In genomic region chr12:56537931-56538330, GRCm38 (mm10) we compare ENCODE assay signal across 27 mouse cellular contexts. TPM values are rescaled to one million over a fixed set of nuclear protein-coding genes. Genes with fewer than 3 reads are reported as not detected.
A peak's percentile ranks its signal among the peaks of the same experiment; 100 is the strongest.
DNase-seq lines count a peak whose midpoint lies in the region; ATAC-seq and TF ChIP-seq lines count a peak whose summit lies in the region.
"Had no signal": no experiment of that assay in that cellular context is flagged by ENCODE, and none has a peak within 500 bp of the region (broad histone marks: within the 10 kb centered on the region; RNA-seq: fewer than 3 reads in every experiment).

No protein-coding gene starts in this region.

- no peak for DNase-seq in lung, adult 2 months
- no peak for DNase-seq in lung, postnatal 10 days
- DNase-seq in midbrain, embryonic 11.5 days (ENCODE audit: low spot score, missing footprints), result peak; percentile 92
- no peak for DNase-seq in midbrain, postnatal 0 days (ENCODE audit: low spot score)
- DNase-seq in retina, postnatal 1 day, result peak; percentile 19
- DNase-seq in liver, postnatal 0 days, result no peak
- DNase-seq: adrenal gland, adult 2 months; cerebellum, adult 11-12 months; kidney, adult 9 months; kidney, postnatal 14 days; right cerebral cortex, adult 18-20 months; right cerebral cortex, postnatal 4 days; thymus, postnatal 25 days had no signal

- H3K9me3 ChIP-seq in midbrain, embryonic 11.5 days (ENCODE audit: control insufficient read depth, low read length), result no peaks in the 10 kb centered on the region
- H3K9me3 ChIP-seq in midbrain, postnatal 0 days (ENCODE audit: low read length), result no peaks in the 10 kb centered on the region
- no peaks in the 10 kb centered on the region for H3K9me3 ChIP-seq in forebrain, embryonic 15.5 days
- H3K9me3 ChIP-seq in liver, postnatal 0 days (ENCODE audit: low read length), result no peaks in the 10 kb centered on the region
- H3K9me3 ChIP-seq: heart, embryonic 10.5 days; limb, embryonic 12.5 days; neural tube, embryonic 12.5 days; stomach, embryonic 15.5 days had no signal

- no peak for TF ChIP-seq CTCF in lung, adult 2 months (IDR thresholded peaks at IDR 0.05; ENCODE audit: insufficient read depth, low read length)
- TF ChIP-seq CTCF in midbrain, postnatal 0 days (IDR thresholded peaks at IDR 0.05), result no peak
- no peak for TF ChIP-seq CTCF in liver, postnatal 0 days (IDR thresholded peaks at IDR 0.05; ENCODE audit: low read depth)

- WGBS in lung, adult 2 months, result 4% methylated on average over 6 of the region's 6 CpGs
- WGBS in midbrain, embryonic 11.5 days, result 4% methylated on average over 6 of the region's 6 CpGs
- 3% methylated on average over 6 of the region's 6 CpGs for WGBS in midbrain, postnatal 0 days
- WGBS in forebrain, embryonic 15.5 days, result 1% methylated on average over 6 of the region's 6 CpGs
- 10% methylated on average over 6 of the region's 6 CpGs for WGBS in liver, postnatal 0 days (ENCODE audit: insufficient replicate concordance)

- TF ChIP-seq POLR2A in lung, adult 2 months (IDR thresholded peaks at IDR 0.05; ENCODE audit: borderline replicate concordance, extremely low read depth, low read depth, low read length), result no peak

- H3K36me3 ChIP-seq in midbrain, embryonic 11.5 days (ENCODE audit: control insufficient read depth, insufficient read depth, low read length), result no peaks in the 10 kb centered on the region
- H3K36me3 ChIP-seq in midbrain, postnatal 0 days (ENCODE audit: insufficient read depth, low read length), result no peaks in the 10 kb centered on the region
- no peaks in the 10 kb centered on the region for H3K36me3 ChIP-seq in forebrain, embryonic 15.5 days
- H3K36me3 ChIP-seq in liver, postnatal 0 days (replicated peaks; ENCODE audit: insufficient read depth, low read length), result no peaks in the 10 kb centered on the region
- H3K36me3 ChIP-seq: heart, embryonic 10.5 days; limb, embryonic 12.5 days; neural tube, embryonic 12.5 days; stomach, embryonic 15.5 days had no signal

- TF ChIP-seq EP300 in liver, postnatal 0 days (IDR thresholded peaks at IDR 0.05; ENCODE audit: low read depth), result no peak

- peak overlapping the region; percentile 22 for H3K4me3 ChIP-seq in lung, adult 2 months (replicated peaks; ENCODE audit: extremely low read depth, low read depth, low read length)
- H3K4me3 ChIP-seq in midbrain, embryonic 11.5 days (ENCODE audit: low read depth, low read length), result no peak overlapping the region
- no peak overlapping the region for H3K4me3 ChIP-seq in midbrain, postnatal 0 days (ENCODE audit: low read depth, low read length)
- no peak overlapping the region for H3K4me3 ChIP-seq in forebrain, embryonic 15.5 days
- H3K4me3 ChIP-seq in liver, postnatal 0 days (ENCODE audit: low read depth, low read length), result no peak overlapping the region
- H3K4me3 ChIP-seq: heart, embryonic 10.5 days; limb, embryonic 12.5 days; neural tube, embryonic 12.5 days; stomach, embryonic 15.5 days had no signal

- peaks cover 5% of the 10 kb centered on the region; the same call in 1 of the 2 replicates for H3K4me1 ChIP-seq in lung, adult 2 months (ENCODE audit: control insufficient read depth, insufficient read depth, low read length)
- peaks cover 2% of the 10 kb centered on the region; the same call in 1 of the 2 replicates for H3K4me1 ChIP-seq in midbrain, embryonic 11.5 days (ENCODE audit: control insufficient read depth, insufficient read depth, low read length)
- H3K4me1 ChIP-seq in midbrain, postnatal 0 days (ENCODE audit: insufficient read depth, low read length), result 0 out of 2 replicates have a peak, but pooled peaks cover 2% of the 10 kb centered on the region
- H3K4me1 ChIP-seq in forebrain, embryonic 15.5 days, result peaks cover 26% of the 10 kb centered on the region
- peaks cover 5% of the 10 kb centered on the region; the same call in 1 of the 2 replicates for H3K4me1 ChIP-seq in liver, postnatal 0 days (ENCODE audit: insufficient read depth)

- no peak overlapping the region for H3K9ac ChIP-seq in midbrain, embryonic 11.5 days (ENCODE audit: low read length)
- no peak overlapping the region for H3K9ac ChIP-seq in midbrain, postnatal 0 days (replicated peaks; ENCODE audit: low read length, poor library complexity, severe bottlenecking)
- no peak overlapping the region for H3K9ac ChIP-seq in forebrain, embryonic 15.5 days (replicated peaks)
- no peak overlapping the region for H3K9ac ChIP-seq in liver, postnatal 0 days (replicated peaks)
- H3K9ac ChIP-seq: limb, embryonic 12.5 days; neural tube, embryonic 12.5 days; stomach, embryonic 15.5 days had no signal

- no peak for ATAC-seq in midbrain, embryonic 11.5 days (ENCODE audit: low FRiP score)
- no peak for ATAC-seq in midbrain, postnatal 0 days (ENCODE audit: low FRiP score)
- ATAC-seq in forebrain, embryonic 15.5 days (replicated peaks), result no peak
- no peak for ATAC-seq in liver, postnatal 0 days
- ATAC-seq: hindbrain, embryonic 16.5 days; intestine, embryonic 16.5 days had no signal

- no peak overlapping the region for H3K27ac ChIP-seq in midbrain, embryonic 11.5 days (ENCODE audit: low read depth, low read length)
- H3K27ac ChIP-seq in midbrain, postnatal 0 days (ENCODE audit: low read depth, low read length), result no peak overlapping the region
- no peak overlapping the region for H3K27ac ChIP-seq in forebrain, embryonic 15.5 days (replicated peaks)
- no peak overlapping the region for H3K27ac ChIP-seq in liver, postnatal 0 days (ENCODE audit: low read depth)
- H3K27ac ChIP-seq: heart, embryonic 10.5 days; limb, embryonic 12.5 days; neural tube, embryonic 12.5 days; stomach, embryonic 15.5 days had no signal

- peaks cover 97% of the 10 kb centered on the region for H3K27me3 ChIP-seq in midbrain, embryonic 11.5 days (ENCODE audit: control insufficient read depth, insufficient read depth, low read length)
- peaks cover 90% of the 10 kb centered on the region for H3K27me3 ChIP-seq in midbrain, postnatal 0 days (ENCODE audit: insufficient read depth, low read length)
- peaks cover 85% of the 10 kb centered on the region for H3K27me3 ChIP-seq in forebrain, embryonic 15.5 days
- peaks cover 81% of the 10 kb centered on the region for H3K27me3 ChIP-seq in liver, postnatal 0 days (ENCODE audit: insufficient read depth, low read length)

- no peak overlapping the region for H3K4me2 ChIP-seq in midbrain, embryonic 11.5 days
- H3K4me2 ChIP-seq in midbrain, postnatal 0 days (ENCODE audit: low read depth, low read length, poor library complexity, severe bottlenecking), result no peak overlapping the region
- 0 out of 2 replicates have a peak overlapping the region, but pooled peaks have one; percentile 38 for H3K4me2 ChIP-seq in forebrain, embryonic 15.5 days (replicated peaks)
- H3K4me2 ChIP-seq in liver, postnatal 0 days (ENCODE audit: low read depth, low read length), result no peak overlapping the region
- H3K4me2 ChIP-seq: limb, embryonic 12.5 days; liver, embryonic 11.5 days; neural tube, embryonic 12.5 days; stomach, embryonic 15.5 days had no signal

RNA-seq across cellular contexts. Expression of gene Nkx2-1, which starts 1.2 kb away (rescaled TPM):
- 267 and 400 TPM in 2 replicates for polyA plus RNA-seq in lung, adult 2 months (2012; rRNA removed)
- polyA plus RNA-seq in midbrain, embryonic 11.5 days (2014; fragmentation: Nextera tagmentation; extraction: Ambion mirVana), result 5.6 and 7.0 TPM in 2 replicates
- total RNA-seq in midbrain, postnatal 0 days (2014; rRNA removed), result 0.19 and 1.6 TPM in 2 replicates
- polyA plus RNA-seq in midbrain, postnatal 0 days (2015; fragmentation: Nextera tagmentation; extraction: Ambion mirVana), result 5.1 and 7.6 TPM in 2 replicates
- 8.2 and 11.0 TPM in 2 replicates for polyA plus RNA-seq in forebrain, embryonic 15.5 days (2015; fragmentation: Nextera tagmentation; extraction: Ambion mirVana)
- not detected in 2 replicates for polyA plus RNA-seq in liver, postnatal 0 days (2015; fragmentation: Nextera tagmentation; extraction: Ambion mirVana)
- total RNA-seq: adrenal gland, adult 2 months; gastrocnemius, adult 8-10 months; hematopoietic stem cell, adult 5-6 weeks; megakaryocyte-erythroid progenitor cell, adult 5-6 weeks; MEL had no signal
- polyA plus RNA-seq: adrenal gland, adult 2 months; C2C12; gonadal fat pad, adult 2 months; hindbrain, embryonic 16.5 days; intestine, embryonic 16.5 days; limb, embryonic 12.5 days; liver, embryonic 11.5 days; neural tube, embryonic 12.5 days had no signal

Comparison
In these comparisons a context has a peak if more than half of its experiments do, and no peak if none do; other contexts are left out.
1. DNase-seq: peak in midbrain, embryonic 11.5 days (single experiment) and retina, postnatal 1 day (single experiment); none in lung, adult 2 months (single experiment), lung, postnatal 10 days (single experiment), midbrain, postnatal 0 days (single experiment) and liver, postnatal 0 days (single experiment).
2. RNA of gene Nkx2-1, which starts 1.2 kb away (polyA plus RNA-seq): 267 to 400 TPM in lung, adult 2 months; 8.2 to 11.0 TPM in forebrain, embryonic 15.5 days, 5.1 to 7.6 TPM in midbrain, postnatal 0 days, 5.6 to 7.0 TPM in midbrain, embryonic 11.5 days and not detected in liver, postnatal 0 days; every median in the first group is over 10 times any median in the second.